Comparison of ENCODE assay signal across 18 mouse cellular contexts in the genomic region with DNA sequence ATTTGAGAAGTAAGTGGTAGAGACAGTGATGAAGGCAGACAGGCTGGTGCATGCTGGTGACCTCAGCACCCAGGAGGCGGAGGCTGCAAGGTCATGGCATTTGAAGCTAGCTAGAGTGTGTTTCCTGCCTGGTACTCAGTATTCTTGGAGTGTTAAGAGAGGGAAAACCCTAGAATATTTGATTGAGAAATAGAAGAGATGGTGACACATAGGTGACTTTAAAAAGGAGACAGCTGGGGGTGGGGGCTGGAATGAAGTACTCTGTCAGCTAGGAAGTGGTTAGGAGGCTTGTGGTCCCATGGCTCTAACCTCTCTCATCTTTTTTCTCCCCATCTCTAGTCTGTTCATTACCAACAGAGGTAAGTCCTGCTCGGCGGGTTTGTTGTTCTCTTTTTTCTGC. TPM values are rescaled to one million over a fixed set of nuclear protein-coding genes. Genes with fewer than 3 reads are reported as not detected.
DNase-seq lines count a peak whose midpoint lies in the region; ATAC-seq lines count a peak whose summit lies in the region.
"Had no signal": no experiment of that assay in that cellular context is flagged by ENCODE, and none has a peak within 500 bp of the region (broad histone marks: within the 10 kb centered on the region; RNA-seq: fewer than 3 reads in every experiment).

No protein-coding gene starts in this region.

- WGBS in forebrain, embryonic 11.5 days, result 94% methylated on average over 3 of the region's 3 CpGs

- no peaks in the 10 kb centered on the region for H3K9me3 ChIP-seq in forebrain, embryonic 11.5 days (ENCODE audit: control insufficient read depth, low read length)
- H3K9me3 ChIP-seq: forebrain, embryonic 15.5 days; kidney, embryonic 15.5 days; liver, embryonic 13.5 days; midbrain, embryonic 10.5 days had no signal

- H3K4me3 ChIP-seq in forebrain, embryonic 11.5 days (ENCODE audit: low read depth, low read length), result no peak overlapping the region
- H3K4me3 ChIP-seq: forebrain, embryonic 15.5 days; heart, adult 2 months; kidney, embryonic 15.5 days; liver, embryonic 13.5 days; midbrain, embryonic 10.5 days; myocyte had no signal

- H3K9ac ChIP-seq in forebrain, embryonic 11.5 days (ENCODE audit: low read length), result no peak overlapping the region
- H3K9ac ChIP-seq: forebrain, embryonic 15.5 days; kidney, embryonic 15.5 days; liver, embryonic 13.5 days had no signal

- no peaks in the 10 kb centered on the region for H3K4me1 ChIP-seq in forebrain, embryonic 11.5 days (replicated peaks; ENCODE audit: control insufficient read depth, insufficient read depth, low read length)
- H3K4me1 ChIP-seq: forebrain, embryonic 15.5 days; kidney, embryonic 15.5 days; liver, embryonic 13.5 days had no signal

- H3K27ac ChIP-seq in forebrain, embryonic 11.5 days (ENCODE audit: low read depth, low read length), result no peak overlapping the region
- H3K27ac ChIP-seq: forebrain, embryonic 15.5 days; heart, adult 2 months; kidney, embryonic 15.5 days; liver, embryonic 13.5 days; midbrain, embryonic 10.5 days had no signal

- H3K4me2 ChIP-seq in forebrain, embryonic 11.5 days (ENCODE audit: low read depth, low read length, severe bottlenecking), result no peak overlapping the region
- H3K4me2 ChIP-seq: forebrain, embryonic 15.5 days; kidney, embryonic 15.5 days; liver, embryonic 13.5 days had no signal

- peak; percentile 45 for DNase-seq in thymus, postnatal 0 days (ENCODE audit: low spot score)
- DNase-seq in thymus, postnatal 10 days (ENCODE audit: low spot score in 2 of 2), result no peak
- peak; percentile 37 for DNase-seq in adrenal gland, adult 8-10 months
- DNase-seq in gastrocnemius, adult 8-10 months (ENCODE audit: low spot score in 2 of 2), result no peak
- no peak for DNase-seq in urinary bladder, postnatal 14 days (ENCODE audit: low spot score)
- DNase-seq in forebrain, embryonic 11.5 days (ENCODE audit: low spot score), result no peak
- DNase-seq: cerebellum, adult 9-10 months; heart, adult 2 months; heart, postnatal 4 days; left cerebral cortex, postnatal 4 days; liver, embryonic 13.5 days; thymus, adult 18-20 months had no signal

- peaks cover 9% of the 10 kb centered on the region; the same call in 1 of the 2 replicates for H3K36me3 ChIP-seq in forebrain, embryonic 11.5 days (ENCODE audit: control insufficient read depth, insufficient read depth, low read length)

- ATAC-seq in inflammation-experienced regulatory T-cells, adult 6 months, result peak; percentile 95
- no peak for ATAC-seq in forebrain, embryonic 11.5 days (replicated peaks; ENCODE audit: low FRiP score)
- ATAC-seq: forebrain, embryonic 15.5 days; lung, postnatal 0 days had no signal

- H3K27me3 ChIP-seq in forebrain, embryonic 11.5 days (ENCODE audit: control insufficient read depth, insufficient read depth, low read length), result no peaks in the 10 kb centered on the region
- H3K27me3 ChIP-seq: forebrain, embryonic 15.5 days; kidney, embryonic 15.5 days; liver, embryonic 13.5 days had no signal

RNA-seq across cellular contexts. Expression of gene Denr, which starts 7.9 kb away (rescaled TPM):
- polyA plus RNA-seq in thymus, postnatal 0 days (2015; fragmentation: Nextera tagmentation; extraction: Ambion mirVana), result 141 and 142 TPM in 2 replicates
- 10 to 100 TPM; 60.3 to 75.8 (median 67.3) TPM for total RNA-seq in adrenal gland, adult 8-10 months (2022)
- 10 to 100 TPM; 60.1 to 83.1 (median 71.9) TPM for polyA plus RNA-seq in inflammation-experienced regulatory T-cells, adult 6 months (2017; shearing (Covaris generic))
- 10 to 100 TPM; 49.2 to 59.2 (median 52.6) TPM for total RNA-seq in gastrocnemius, adult 8-10 months (2022)
- 151 and 166 TPM in 2 replicates for polyA plus RNA-seq in forebrain, embryonic 11.5 days (2014; fragmentation: Nextera tagmentation; extraction: Ambion mirVana)

RNA-seq across cellular contexts. Expression of gene Gm43518, which starts 12.4 kb away (rescaled TPM):
- polyA plus RNA-seq in thymus, postnatal 0 days (2015; fragmentation: Nextera tagmentation; extraction: Ambion mirVana), result 1.0 and 1.5 TPM in 2 replicates
- 1 to 10 TPM in 3 of 4 experiments, under 1 TPM in 1; 0.87 to 2.5 (median 2.2) TPM for total RNA-seq in adrenal gland, adult 8-10 months (2022)
- polyA plus RNA-seq in inflammation-experienced regulatory T-cells, adult 6 months (2017; shearing (Covaris generic)), result 1 to 10 TPM in 2 of 3 experiments, not detected in 1; 4.9 to 5.1 TPM
- total RNA-seq in gastrocnemius, adult 8-10 months (2022), result under 1 TPM in 1 of 4 experiments, not detected in 3; 0.94 TPM
- 1.3 and 1.6 TPM in 2 replicates for polyA plus RNA-seq in forebrain, embryonic 11.5 days (2014; fragmentation: Nextera tagmentation; extraction: Ambion mirVana)
- polyA plus RNA-seq: heart, adult 2 months; myocyte had no signal

RNA-seq across cellular contexts. Expression of gene Ccdc62, which starts 15.6 kb away (rescaled TPM):
- polyA plus RNA-seq in thymus, postnatal 0 days (2015; fragmentation: Nextera tagmentation; extraction: Ambion mirVana), result 7.3 and 8.0 TPM in 2 replicates
- total RNA-seq in adrenal gland, adult 8-10 months (2022), result 1 to 10 TPM; 2.0 to 9.8 (median 6.1) TPM
- polyA plus RNA-seq in inflammation-experienced regulatory T-cells, adult 6 months (2017; shearing (Covaris generic)), result 10 to 100 TPM in 1 of 3 experiments, 1 to 10 TPM in 2; 6.2 to 16.6 (median 8.1) TPM
- 1 to 10 TPM in 3 of 4 experiments, under 1 TPM in 1; 0.56 to 2.1 (median 1.3) TPM for total RNA-seq in gastrocnemius, adult 8-10 months (2022)
- polyA plus RNA-seq in forebrain, embryonic 11.5 days (2014; fragmentation: Nextera tagmentation; extraction: Ambion mirVana), result 3.9 and 6.7 TPM in 2 replicates

RNA-seq across cellular contexts. Expression of gene Hcar1, which starts 35.0 kb away (rescaled TPM):
- polyA plus RNA-seq in thymus, postnatal 0 days (2015; fragmentation: Nextera tagmentation; extraction: Ambion mirVana), result 0.27 and 0.38 TPM in 2 replicates
- 1 to 10 TPM; 3.4 to 8.4 (median 7.0) TPM for total RNA-seq in adrenal gland, adult 8-10 months (2022)
- not detected for polyA plus RNA-seq in inflammation-experienced regulatory T-cells, adult 6 months (2017; shearing (Covaris generic))
- total RNA-seq in gastrocnemius, adult 8-10 months (2022), result under 1 TPM; 0.12 to 0.72 (median 0.32) TPM
- 0.05 and 0.21 TPM in 2 replicates for polyA plus RNA-seq in forebrain, embryonic 11.5 days (2014; fragmentation: Nextera tagmentation; extraction: Ambion mirVana)
- polyA plus RNA-seq: midbrain, embryonic 10.5 days; myocyte had no signal

RNA-seq across cellular contexts. Expression of gene Hcar2, which starts 49.6 kb away (rescaled TPM):
- 0.45 and 1.0 TPM in 2 replicates for polyA plus RNA-seq in thymus, postnatal 0 days (2015; fragmentation: Nextera tagmentation; extraction: Ambion mirVana)
- 1 to 10 TPM; 1.3 to 2.6 (median 1.5) TPM for total RNA-seq in adrenal gland, adult 8-10 months (2022)
- polyA plus RNA-seq in inflammation-experienced regulatory T-cells, adult 6 months (2017; shearing (Covaris generic)), result under 1 TPM in 2 of 3 experiments, not detected in 1; 0.28 to 0.30 TPM
- total RNA-seq in gastrocnemius, adult 8-10 months (2022), result under 1 TPM in 2 of 4 experiments, not detected in 2; 0.13 to 0.25 TPM
- not detected in 2 replicates for polyA plus RNA-seq in forebrain, embryonic 11.5 days (2014; fragmentation: Nextera tagmentation; extraction: Ambion mirVana)
- total RNA-seq: heart, postnatal 4 days; left cerebral cortex, postnatal 4 days had no signal
- polyA plus RNA-seq: forebrain, embryonic 15.5 days; midbrain, embryonic 10.5 days; myocyte had no signal

Comparison
In these comparisons a context has a peak if more than half of its experiments do, and no peak if none do; other contexts are left out.
1. DNase-seq: peak in thymus, postnatal 0 days (single experiment) and adrenal gland, adult 8-10 months (single experiment); none in thymus, postnatal 10 days (0 of 2), gastrocnemius, adult 8-10 months (0 of 2), urinary bladder, postnatal 14 days (single experiment) and forebrain, embryonic 11.5 days (single experiment).